Mouse (Mus musculus): ENCODE measurements around the gene Gas7. TPM values are rescaled to one million over a fixed set of nuclear protein-coding genes. Genes with fewer than 3 reads are reported as not detected.

Gene Gas7
- total RNA-seq (2021), result 1 to 10 TPM; 7.5 to 9.0 TPM
- long read RNA-seq, experiment 1, partial matches to known transcripts, result 0 of 3 reads
- long read RNA-seq, experiment 1, other reads (novel, unspliced or antisense), result 3 of 3 reads
- long read RNA-seq, experiment 2, full-length matches to known transcripts, result 1 of 4 reads
- long read RNA-seq, experiment 2, partial matches to known transcripts, result 0 of 4 reads
- long read RNA-seq, experiment 2, other reads (novel, unspliced or antisense), result 3 of 4 reads

DNA sequence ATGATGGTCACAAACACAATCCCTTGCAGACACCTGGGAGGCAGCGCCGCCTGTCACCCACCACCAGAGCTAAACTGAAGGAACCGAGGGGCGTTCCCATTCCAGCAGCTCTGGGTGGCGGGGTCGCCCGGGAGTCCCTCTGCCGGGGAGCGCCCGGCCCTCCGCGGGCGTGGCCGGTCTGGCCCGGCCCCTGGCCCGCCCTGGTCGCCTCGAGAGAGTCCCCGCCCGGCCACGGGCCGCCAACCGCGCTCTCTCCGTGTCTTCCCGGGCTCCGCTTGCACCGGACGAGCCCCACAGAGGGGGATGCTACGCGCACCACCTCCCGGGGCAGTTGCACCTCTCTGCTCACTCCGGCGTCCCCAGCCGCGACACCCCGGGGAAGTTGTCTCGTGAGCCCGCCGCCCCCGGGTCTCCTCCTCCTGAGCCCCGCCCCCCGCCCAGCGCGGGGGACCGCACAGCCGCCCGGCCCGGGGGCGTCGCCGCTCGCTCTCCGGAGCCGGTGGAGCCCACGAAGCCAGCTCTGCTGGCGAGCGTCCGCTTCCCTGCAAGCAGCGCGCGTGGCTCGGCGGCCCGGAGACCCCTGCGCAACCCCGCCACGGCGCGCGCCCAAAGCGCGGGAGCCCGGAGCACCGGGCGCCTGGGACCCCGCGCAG is at the start of gene Gas7:
Gene Gas7 (plus strand): TSS at position 564 of the 653 bp plus-strand sequence.
- DNase-seq, result peak; percentile 58 to 63

DNA sequence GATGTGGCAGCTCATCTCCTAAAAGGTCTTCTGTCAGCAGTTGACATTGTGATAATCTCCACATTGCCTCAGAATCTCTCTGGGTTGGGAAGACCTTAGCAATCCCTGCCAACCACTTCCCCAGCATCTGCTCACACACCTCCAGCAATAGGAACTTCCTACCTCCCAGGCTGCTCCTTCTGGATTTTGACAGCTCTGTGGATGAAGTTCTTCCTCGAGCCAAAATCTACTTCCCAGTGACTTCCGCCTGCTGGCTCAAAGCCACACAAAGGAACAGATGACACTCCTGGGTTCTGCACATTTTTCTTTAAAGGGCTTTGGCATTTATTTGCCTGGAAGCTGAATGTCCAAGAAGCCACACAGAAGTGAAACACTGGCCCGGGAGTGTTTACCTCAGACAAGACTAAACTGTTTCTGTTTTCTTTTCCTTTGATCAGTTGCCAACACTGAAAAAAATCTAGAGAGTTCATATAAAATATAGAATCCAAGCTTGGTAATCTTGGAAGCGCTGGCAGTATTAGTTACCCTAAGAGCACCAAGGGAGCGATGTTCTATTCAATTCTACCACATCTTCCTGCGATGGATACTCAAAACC is 40.8 kb upstream of the Gas7 start:
- DNase-seq, result no peak

DNA sequence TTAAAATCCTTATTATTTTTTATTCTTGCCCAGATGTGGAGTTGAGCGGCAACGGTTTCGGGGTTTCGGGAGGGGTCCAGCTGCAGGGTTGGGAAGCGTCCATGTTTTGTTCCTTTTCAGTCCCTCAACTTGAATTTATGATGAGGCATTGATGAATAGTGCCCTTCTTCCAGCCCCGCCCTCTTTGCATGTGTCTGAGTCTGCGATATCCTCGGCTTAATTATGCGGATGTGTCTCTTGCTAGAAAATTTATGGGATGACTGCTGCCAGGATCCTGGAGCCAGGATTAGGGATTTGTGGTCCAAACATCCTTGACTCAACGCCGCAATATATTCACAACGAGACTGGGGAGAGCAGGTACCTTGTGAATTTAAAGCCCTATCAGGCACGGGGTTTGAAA is 31.7 kb upstream of the Gas7 start:
- DNase-seq, result no peak

DNA sequence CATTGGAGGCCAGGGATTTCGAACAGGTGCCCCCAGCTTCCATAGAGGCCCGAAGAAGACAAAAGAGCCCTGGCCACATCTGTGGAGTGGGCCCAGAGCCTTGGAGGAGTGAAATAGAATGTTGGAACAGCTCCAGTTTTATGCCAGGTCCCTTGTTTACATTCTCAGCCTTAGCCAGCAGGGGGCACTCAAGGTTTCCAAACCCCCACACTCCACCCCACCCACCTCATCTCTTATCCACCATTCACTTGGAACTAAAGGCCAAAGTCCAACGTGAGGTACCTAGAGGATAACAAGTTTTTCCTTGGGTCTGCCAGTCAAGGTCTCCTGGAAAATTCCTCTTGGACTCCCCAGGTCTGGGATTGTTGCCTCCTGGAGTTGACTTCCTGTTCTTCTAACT is 27.0 kb upstream of the Gas7 start:
- DNase-seq, result peak; percentile 41 to 67

DNA sequence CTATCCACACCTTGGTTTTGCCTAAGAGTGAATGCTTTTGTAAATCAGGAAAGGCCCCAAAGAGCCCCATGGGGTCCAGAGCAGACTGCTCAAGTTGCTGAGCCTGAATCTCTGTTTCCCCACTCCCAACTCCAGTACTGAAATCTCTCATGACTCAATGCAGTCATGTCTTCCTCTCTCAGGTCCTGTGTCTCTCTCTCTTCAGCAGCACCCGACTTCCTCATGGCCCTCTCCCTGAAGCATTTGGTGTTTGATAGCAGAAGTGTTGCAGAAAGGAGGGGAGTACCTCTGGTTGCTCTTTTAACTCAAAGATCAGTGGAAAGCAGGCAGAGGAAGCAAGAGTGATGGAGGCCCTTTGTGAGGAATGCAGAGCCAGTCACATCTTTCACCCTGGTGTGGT is 25.4 kb upstream of the Gas7 start:
- DNase-seq, result no peak

DNA sequence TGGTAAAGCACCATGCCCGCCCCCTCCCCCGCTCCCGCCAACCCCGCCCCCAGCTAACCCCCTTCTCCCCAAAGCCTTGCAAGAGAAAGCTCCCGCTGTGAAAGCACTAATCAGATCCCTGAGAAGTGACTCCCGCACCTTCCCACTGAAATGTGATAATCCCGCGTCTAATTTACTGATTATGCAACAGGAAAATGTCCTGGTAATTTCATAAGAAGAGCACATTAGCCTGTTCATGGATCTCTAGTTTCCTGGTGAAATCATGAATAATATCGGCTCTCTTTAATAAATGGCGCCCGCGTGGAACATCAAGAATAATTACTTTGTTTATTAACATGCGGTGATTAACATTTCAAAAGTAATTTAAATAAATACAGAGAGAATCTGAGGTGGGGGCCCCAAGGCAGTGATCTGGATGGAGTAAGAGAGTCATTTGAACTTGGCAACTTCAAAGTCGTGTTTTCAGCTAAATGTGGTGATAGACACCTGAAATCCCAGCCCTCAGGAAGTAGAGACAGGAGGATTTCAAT is 24.1 kb upstream of the Gas7 start:
- DNase-seq, result no peak

DNA sequence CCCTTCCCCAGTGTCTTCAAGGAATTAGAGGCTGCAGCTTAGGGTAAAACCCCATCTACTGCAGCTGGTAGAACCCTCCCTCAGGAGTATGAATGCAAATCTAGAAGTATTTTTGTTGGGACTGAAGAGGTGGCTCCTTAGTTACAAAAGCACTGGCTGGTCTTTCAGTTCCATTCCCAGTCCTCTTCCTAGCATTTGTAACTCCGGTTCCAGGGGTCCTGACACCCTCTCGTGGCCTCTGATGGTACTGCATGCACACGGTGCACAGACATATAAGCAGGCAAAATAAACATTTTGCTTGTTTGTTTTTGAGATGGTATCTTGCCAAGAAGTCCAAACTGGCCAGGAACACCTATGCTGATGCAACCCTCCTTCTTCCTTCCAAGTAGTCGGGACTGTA is 23.4 kb upstream of the Gas7 start:
- no peak for DNase-seq

DNA sequence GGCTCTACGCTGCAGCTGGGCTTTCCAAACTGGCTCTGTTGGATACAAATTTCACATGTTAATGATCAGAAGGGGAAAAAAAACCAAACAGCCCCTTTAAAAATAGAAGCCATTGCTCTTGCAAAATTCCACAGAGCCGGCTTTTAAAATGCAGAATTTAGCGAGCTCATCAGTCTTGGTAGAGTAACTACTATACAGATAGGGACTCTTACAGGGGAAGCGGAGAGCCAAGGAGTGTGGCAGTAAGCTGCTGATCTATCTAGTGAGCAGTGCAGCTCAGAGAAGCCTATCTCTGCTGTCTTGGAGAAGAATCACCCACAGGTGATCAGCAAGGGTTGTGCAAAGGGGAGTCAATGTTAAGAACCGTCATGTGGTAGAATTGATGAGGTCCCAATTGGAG is 21.5 kb upstream of the Gas7 start:
- DNase-seq, result no peak

DNA sequence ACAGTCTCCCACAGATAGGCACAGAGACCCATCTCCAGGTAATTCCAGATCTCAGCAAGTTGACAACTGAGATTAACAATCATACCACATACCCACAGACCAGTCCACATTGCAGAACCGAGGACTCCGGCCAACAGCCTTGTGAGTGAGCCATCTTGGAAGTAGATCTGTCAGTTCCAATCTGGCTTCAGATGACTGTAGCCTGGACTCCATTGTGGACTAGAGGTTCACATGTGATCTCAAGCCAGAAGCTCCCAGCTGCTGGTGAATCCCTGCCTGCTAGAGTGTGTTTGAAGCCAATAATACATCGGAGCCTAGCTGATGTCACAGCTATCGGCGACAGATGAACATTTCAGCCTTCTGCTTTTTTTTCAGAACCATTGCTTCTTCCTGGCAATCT is 16.5 kb upstream of the Gas7 start:
- peak in 1 of 2 experiments; percentile 4 for DNase-seq

DNA sequence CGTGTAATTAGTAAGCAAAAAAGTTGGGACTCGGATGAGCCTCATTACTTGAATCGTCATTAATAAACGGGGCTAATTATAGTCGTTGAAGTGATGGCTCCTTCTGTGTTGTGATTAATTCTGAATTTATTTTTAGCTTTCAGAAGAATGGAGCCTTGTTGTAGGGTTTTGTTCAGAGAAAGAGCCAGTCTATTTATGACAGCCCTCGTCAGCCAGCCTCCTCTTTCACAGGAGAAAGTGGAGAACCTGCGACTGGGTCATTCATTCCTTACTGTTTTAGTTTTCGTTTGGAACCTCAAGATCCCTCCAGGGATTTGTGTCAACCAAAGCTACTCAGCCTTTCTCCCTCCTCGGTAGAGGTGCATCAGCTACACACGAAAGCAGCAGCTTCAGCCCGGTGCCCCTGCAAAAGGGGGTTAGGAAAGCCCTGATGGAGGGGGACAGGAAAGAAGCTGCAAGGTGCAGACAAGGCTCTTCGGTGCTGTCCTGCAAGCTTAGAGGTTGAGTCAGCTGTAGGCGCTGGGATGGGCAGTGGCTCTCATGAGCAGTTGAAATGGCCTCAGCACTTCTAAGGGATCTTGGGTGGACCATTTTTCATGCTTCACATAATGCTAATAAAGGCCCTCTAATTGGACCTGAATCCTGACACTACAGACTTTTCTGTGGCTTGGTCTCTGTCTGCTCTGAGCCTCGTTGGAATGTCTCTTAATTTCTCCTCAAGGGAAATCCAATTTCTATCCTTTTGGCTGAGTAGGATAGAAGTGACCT is 10.0 kb upstream of the Gas7 start:
- no peak for DNase-seq

DNA sequence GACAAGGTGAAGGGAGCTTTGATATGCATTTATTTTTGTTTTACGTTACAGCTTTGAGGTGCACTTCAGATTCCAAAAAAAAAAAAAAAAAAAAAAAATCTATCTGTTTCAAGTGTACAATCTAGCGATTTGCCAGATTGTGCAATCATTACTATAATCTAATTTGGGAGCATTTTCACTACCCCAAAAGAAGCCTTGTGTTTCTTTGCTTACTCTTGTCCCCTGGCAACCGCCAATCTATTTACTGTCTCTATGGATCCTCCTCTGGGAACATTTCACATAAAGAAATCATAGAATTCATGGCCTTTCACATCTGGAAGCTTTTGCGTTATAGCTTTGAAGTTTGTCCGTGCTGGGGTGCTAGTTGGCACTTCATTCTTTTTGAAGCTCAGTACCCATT is 3.7 kb upstream of the Gas7 start:
- DNase-seq, result peak in 1 of 2 experiments; percentile 22

DNA sequence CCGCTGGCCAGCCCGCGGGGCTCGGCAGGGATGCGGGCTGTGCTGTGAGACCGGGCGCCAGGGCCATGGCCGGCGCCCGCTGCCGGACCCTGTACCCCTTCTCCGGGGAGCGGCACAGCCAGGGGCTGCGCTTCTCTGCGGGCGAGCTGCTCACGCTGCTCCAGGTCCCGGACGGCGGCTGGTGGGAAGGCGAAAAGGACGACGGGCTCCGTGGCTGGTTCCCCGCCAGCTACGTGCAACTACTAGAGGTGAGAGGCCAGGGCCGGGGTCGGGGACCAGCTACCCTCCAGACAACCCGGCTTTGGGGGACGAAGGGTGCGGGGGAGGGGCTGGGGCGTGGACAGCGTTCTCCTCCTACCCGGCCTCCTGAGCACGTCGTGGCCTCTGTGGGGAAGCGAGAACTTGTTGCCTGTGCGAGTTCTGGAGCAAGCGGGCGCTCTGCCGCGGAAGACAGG is 317 bp downstream of the Gas7 start:
- DNase-seq, result peak; percentile 45 to 58

DNA sequence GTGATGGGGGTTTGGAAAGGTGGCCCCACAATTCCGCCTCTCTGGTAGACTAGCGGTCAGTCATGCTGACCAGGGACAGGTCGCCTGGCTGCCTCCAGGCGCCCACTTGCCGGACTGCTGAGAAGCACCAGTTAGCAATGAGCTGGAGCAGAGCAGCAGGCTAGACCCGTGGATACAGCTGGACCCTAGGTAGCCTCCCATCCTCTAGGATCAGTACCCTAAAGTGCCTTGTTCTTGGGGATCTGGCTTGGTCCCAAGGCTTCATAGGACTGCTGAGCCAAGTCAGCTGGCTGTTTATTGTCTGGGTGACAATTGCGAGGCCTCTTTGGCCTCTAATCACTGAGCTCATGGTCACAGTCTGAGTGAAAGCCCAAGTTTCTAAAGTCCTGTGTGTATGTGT is 792 bp downstream of the Gas7 start:
- peak; percentile 12 to 30 for DNase-seq

DNA sequence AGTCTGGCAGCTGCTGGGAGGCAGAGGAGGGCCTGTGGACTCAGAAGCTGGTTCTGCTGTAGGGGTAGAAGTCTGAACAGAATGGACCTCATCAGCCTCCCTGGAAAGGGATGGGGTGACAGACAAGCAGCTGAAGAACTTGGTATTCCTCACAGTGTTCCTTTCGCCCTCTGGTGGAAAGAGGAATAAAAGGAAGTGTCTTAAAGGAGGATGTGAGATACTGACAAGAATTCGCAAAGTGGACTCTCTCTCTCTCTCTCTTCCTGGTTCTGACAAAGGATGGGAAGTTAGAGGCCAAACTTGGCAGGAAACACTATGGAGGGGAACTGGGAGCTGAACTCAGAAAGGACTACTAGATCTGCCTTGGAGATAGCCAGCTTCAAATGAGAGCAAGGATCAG is 2.9 kb downstream of the Gas7 start:
- DNase-seq, result peak; percentile 44 to 48

DNA sequence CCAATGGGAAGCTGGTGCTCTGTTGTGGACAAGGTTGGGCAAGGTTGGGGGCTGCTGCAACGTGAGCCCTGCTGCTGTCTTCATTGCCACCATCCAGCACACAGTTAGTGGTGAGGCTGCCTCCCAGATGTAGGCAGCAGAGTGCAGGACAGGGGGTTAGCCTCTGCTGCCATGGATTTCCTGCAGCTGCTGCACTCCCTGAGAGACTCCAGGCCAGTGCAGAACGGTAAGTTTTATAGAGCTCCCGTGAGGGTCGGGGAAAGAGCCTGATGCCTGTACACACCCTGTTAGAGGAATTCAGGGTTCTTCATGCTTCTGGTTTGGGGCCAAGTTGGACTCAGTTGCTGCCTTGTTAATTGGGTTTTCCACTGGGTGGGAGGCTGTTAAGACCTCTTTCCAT is 11.9 kb downstream of the Gas7 start:
- DNase-seq, result no peak

DNA sequence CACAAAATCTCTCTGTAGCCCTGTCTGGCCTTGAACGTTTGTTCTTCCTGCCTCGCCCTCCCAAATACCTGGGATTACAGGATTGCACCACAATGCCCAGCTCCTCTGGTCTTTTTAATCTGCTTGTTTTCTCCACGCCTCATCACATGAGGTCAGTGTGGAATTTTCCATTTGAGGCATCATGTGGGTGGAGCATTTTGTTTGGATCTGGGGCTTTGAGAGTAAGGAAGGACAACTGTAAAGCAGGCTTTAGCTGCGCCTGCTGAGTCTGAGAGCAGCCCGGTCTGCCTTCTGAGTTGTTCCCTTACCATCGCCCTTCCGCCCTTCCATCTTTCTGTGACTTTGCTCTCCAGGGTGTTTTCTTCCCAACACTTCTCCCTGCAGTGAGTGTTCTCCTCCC is 13.6 kb downstream of the Gas7 start:
- peak; percentile 74 to 76 for DNase-seq

DNA sequence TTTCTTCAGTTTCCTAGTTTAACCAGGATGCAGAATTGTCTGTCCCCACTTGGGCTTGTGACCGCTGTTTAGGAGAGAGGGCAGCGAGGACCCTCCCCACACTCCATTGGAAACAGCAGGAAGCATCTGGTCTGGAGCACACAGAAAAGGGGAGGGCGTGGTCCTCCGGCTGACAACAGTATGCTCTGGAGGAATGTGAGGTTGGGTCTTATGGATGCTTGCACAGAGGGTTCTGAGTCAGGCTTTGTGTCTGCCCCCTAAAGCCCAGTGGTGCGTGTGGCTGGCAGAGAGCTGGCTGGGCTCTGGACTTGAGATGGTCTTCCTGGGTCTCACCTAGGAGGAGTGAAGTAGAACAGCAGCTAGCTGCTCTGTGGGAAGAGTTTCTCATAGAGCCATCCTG is 19.4 kb downstream of the Gas7 start:
- no peak for DNase-seq

DNA sequence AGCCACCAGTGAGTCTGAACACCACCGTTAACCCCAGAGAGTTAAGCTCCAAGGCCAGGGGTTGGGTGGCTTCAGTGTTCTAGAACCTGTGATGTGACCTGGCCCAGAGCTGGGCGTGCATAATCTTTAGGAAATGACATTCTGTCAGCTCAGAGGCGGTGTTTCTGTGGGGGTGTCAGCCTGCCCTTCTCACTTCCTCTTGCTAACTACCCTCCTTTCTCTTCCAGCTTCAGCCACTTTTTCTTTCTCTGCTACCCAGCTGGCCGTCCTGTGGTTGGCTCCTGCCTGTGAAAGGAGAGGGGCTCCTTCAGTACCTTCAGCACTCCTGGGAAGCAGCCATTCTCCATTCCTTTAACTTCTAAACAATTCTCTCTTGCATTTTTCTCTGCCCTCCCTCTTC is 24.3 kb downstream of the Gas7 start:
- peak in 1 of 2 experiments; percentile 22 for DNase-seq

DNA sequence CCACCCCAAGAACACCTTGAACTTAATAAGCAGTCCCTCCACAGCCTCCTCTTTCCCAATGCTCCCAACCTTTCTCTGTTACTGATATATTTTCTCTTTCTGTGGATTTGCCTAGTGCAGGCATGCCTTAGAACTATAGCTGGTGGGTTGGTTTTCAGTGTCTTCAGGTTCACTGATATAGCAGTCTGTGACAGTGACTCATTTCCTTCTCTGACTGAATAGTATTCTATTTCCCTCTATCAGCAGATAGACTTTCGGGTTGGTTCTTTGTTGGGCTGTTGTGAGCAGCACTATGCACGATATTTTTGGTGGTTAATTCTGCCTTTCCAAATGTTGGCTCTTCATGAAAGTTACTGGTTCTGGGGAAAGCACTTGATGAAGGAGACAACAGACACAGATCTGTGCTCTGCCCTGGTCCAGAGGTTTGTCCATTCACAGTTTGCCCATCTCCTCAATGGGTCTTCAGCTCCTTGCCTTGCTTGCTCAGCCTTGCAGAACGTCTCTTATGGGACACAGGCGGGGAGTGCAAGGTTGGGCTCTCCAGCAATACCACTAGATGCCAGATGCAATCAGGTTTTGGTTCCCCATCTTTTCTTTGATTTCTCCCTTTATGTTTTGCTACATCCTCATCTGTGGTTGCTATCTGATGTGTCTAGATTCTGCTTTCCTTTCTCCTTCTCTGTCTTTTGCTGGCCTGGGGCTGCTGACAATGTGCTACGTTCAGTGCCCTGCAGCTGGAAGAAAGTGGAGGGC is 25.1 kb downstream of the Gas7 start:
- DNase-seq, result no peak

DNA sequence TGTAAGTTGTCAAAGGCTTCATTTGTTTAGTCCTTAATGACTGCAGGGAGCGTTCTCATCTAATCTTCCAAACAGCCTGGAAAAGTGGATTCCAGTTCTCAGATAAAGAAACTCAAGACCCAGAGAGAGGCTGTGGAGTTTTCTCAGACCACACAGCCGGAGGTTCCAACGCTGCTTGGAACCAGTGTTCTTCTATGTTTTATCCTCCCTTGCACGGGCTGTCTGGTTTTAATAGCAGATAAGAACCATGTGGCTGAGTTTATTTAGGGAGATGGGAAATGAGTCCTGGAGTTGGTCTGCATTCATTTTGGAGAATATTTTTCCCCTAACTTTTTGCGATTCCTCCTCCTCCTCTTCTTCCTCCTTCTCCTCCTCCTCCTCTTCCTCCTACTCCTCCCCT is 26.5 kb downstream of the Gas7 start:
- DNase-seq, result peak in 1 of 2 experiments; percentile 22

DNA sequence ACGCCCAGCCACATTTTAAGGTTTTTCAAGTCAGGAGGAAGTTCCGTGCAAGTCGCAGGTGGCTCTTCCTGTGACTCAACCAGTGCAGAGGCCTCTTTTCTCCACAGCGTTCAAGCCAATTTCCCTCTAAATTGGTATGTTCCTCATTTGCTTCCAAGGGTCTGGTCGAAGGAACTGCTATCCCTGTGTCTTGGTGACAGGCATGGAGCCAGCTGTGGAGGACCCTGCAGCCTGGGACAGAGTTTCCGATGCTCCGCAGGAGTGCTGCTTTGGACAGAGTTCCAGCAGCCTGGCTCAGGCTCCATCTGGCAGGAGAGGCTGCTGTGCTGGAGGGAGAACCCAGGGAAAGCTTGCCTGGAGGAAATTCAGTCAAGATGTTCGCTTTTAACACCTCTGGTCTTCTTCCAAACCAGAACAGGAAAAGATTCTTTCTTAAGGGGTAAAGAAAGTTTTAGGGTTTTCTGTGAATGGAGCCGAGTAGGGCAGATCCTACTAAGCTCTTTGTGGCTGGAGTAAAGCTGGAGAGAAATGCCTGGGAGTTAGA is 27.1 kb downstream of the Gas7 start:
- peak; percentile 69 to 73 for DNase-seq

DNA sequence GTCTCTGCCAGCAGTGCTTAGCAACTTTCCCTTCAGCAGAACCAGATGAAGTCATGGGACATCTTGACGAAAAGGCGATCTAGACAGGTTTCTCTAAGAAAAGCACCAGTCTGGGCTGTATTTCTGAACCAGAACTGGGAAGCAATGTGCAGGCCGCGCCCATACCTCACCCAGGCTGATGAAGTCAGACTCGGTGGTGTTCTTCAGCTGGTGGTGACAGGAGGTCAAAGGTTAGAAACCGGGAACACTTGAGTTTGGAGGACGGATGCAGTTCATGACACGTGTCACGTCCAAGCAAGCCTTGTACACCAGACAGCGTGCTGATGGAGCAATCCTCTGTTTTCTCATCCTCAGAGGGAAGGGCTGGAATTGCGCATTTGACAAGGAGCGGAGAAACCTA is 32.9 kb downstream of the Gas7 start:
- no peak for DNase-seq
